Mouse (Mus musculus) spleen, adult 2 months (tissue): ENCODE results near the gene Ninj1. TPM values are rescaled to one million over a fixed set of nuclear protein-coding genes. Genes with fewer than 3 reads are reported as not detected.

Experiments
- DNase-seq, 2 experiments: peaks; one replicate each; pipeline versions ENCODE4 v3.0.0 to v3.0.0-alpha.2; 2012 to 2021; ENCODE audit warnings: low spot score in 2 of 2, low read depth in 1 of 2
- H3K27ac ChIP-seq: fragments of 200-500 bp; 2 replicates; pipeline ENCODE4 v1.5.1; 2012; ENCODE audit warnings: low read length, inconsistent platforms; ENCODE audit not compliant: insufficient read depth
- H3K27me3 ChIP-seq: fragments of 200-500 bp; 2 replicates; pipeline ENCODE4 v1.6.1; 2012; ENCODE audit warnings: mild to moderate bottlenecking, moderate library complexity, low read length, inconsistent platforms; ENCODE audit not compliant: control insufficient read depth, insufficient read depth
- H3K36me3 ChIP-seq: fragments of 200-500 bp; 2 replicates; pipeline ENCODE4 v1.6.1; 2012; ENCODE audit warnings: mild to moderate bottlenecking, low read length, inconsistent platforms; ENCODE audit not compliant: control insufficient read depth, insufficient read depth
- H3K4me1 ChIP-seq: fragments of 200-500 bp; 2 replicates; pipeline ENCODE4 v1.6.1; 2011; ENCODE audit warnings: inconsistent platforms; ENCODE audit not compliant: control insufficient read depth, insufficient read depth, insufficient read length
- H3K4me3 ChIP-seq: fragments of 200-500 bp; 2 replicates; pipeline ENCODE4 v1.5.1; 2011; ENCODE audit warnings: mild to moderate bottlenecking, inconsistent platforms; ENCODE audit not compliant: insufficient read depth, insufficient read length; ENCODE audit errors: extremely low read depth
- CTCF ChIP-seq: fragments of 200-500 bp; IDR thresholded peaks from 2 replicates; pipeline ENCODE4 v1.5.1; 2011; ENCODE audit warnings: mild to moderate bottlenecking, inconsistent platforms; ENCODE audit not compliant: insufficient read depth, insufficient read length, insufficient replicate concordance; ENCODE audit errors: extremely low read depth
- POLR2A ChIP-seq: fragments of 200-500 bp; IDR thresholded peaks from 2 replicates; pipeline ENCODE4 v1.6.1; 2011; ENCODE audit warnings: low read depth, low read length, inconsistent platforms
- WGBS: fragments of 180-500 bp; shearing (Covaris S2); methylation state at CpG from one replicate; pipeline ENCODE4 v1.1.7; 2018; 5-methylcytosine and 5-hydroxymethylcytosine counted together
- polyA plus RNA-seq: library from polyadenylated mRNA; depleted of rRNA; stranded (reverse); fragments of >200 nt; gene quantifications from 2 replicates; pipeline ENCODE4 v1.2.3, GENCODE M21; 2012; rRNA removed

Gene Ninj1
- polyA plus RNA-seq, 1 experiment = 343 TPM

DNA sequence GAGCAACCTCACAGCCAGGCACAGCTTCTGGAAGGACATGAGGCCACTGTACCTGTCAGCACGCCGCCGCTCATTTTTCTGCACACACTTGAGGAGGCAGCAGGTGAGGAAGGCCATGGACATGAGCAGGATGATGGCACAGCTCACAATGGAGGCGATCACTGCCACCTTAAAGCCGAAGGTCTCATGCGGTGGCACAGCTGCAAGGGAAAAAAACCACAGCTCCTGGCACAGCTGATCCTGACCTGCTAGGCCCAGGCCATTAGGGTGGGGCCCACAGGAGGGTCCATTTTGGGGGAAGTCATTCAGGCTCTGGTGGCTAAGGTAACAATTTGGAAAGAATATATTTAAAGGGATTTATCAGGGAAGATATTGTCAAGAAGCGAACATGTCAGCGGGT lies 51.5 kb downstream of the Ninj1 start:
- Histone ChIP-seq H3K27me3 (no peaks in the 10 kb centered on the region), H3K4me3 (no peak overlapping the region), H3K4me1 (peaks cover 29% of the 10 kb centered on the region), H3K27ac (no peak overlapping the region), H3K36me3 (peaks cover 22% of the 10 kb centered on the region)
- whole genome bisulfite sequencing = 91% methylated on average over 8 of the region's 8 CpGs
- no peak for DNase-seq
- TF ChIP-seq POLR2A (no peak), CTCF (no peak)

- 5% methylated on average over 9 of the region's 9 CpGs for WGBS
- TF ChIP-seq CTCF (no peak), POLR2A (peak; percentile 15; the same call in 1 of the 2 replicates)
- Histone ChIP-seq H3K27ac (peak overlapping the region; percentile 97), H3K4me1 (peaks cover 47% of the 10 kb centered on the region), H3K4me3 (peak overlapping the region; percentile 46; the same call in 1 of the 2 replicates), H3K36me3 (peaks cover 7% of the 10 kb centered on the region), H3K27me3 (no peaks in the 10 kb centered on the region)
- DNase-seq = peak; percentile 87 to 92
These were observed 55.2 kb downstream of the Ninj1 start for GRCm38 (mm10) chr13:49242321-49243065.

DNA sequence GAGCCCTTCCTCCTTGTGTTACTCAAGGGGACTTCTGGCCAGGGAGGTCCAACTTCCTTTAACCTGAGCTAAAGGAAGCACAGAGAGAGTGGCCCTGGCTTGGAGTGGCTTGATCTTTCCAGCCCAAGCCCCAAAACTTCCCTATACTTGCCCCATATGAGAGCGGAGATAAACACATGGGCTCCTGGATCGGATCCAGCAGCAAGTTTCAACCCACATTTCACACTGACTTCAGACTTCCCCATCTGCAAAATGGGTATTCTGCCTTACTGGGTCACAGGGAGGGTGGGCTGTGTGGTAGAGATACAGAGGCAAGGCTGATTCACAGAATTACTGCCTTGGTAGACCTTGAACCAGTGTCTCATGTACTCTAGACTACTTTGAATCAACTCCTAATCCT lies 56.2 kb downstream of the Ninj1 start:
- peaks cover 52% of the 10 kb centered on the region for H3K4me1 ChIP-seq
- H3K4me3 ChIP-seq = no peak overlapping the region
- 59% methylated on average over 2 of the region's 2 CpGs for WGBS
- no peaks in the 10 kb centered on the region for H3K27me3 ChIP-seq
- no peak for DNase-seq
- peak overlapping the region; percentile 90 for H3K27ac ChIP-seq
- peaks cover 3% of the 10 kb centered on the region for H3K36me3 ChIP-seq
- no peak for TF ChIP-seq POLR2A
- TF ChIP-seq CTCF = no peak

DNA sequence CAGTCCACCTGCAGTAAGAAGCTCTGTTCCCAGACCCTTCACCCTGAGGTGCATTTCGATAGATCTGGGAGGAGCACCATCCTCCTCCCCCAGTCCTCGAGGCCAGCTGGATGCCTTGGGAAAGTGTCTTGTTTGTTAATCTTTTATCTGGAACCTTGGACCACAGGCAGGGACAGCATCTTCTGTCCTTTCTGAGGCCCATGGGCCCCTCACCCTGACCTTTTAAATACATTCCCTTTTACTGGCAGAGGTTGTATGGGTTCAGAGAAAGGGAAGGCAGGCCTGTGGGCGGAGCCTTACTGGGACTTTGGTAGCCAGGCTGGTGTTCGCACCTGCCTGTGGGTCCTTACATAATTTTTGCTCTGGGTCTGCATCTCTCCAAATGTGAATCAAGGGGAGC lies 58.0 kb downstream of the Ninj1 start:
- H3K4me3 ChIP-seq = no peak overlapping the region
- TF ChIP-seq CTCF (no peak), POLR2A (no peak)
- no peaks in the 10 kb centered on the region for H3K27me3 ChIP-seq
- H3K36me3 ChIP-seq = no peaks in the 10 kb centered on the region
- no peak for DNase-seq
- peaks cover 59% of the 10 kb centered on the region for H3K4me1 ChIP-seq
- H3K27ac ChIP-seq = no peak overlapping the region
- WGBS = 77% methylated on average over 4 of the region's 4 CpGs

Other genes starting within 250 kb of the Ninj1 start
- 40.1 and 49.7 TPM in 2 replicates for gene Fam120a, start 219.5 kb upstream of the Ninj1 start, polyA plus RNA-seq
- gene Wnk2, start 39.5 kb upstream of the Ninj1 start, polyA plus RNA-seq = 0.62 and 0.87 TPM in 2 replicates
- gene Card19, start 28.6 kb downstream of the Ninj1 start, polyA plus RNA-seq = 79.4 and 106 TPM in 2 replicates
- gene Susd3, start 61.2 kb downstream of the Ninj1 start, polyA plus RNA-seq = 49.7 and 58.1 TPM in 2 replicates
- 21.3 and 22.0 TPM in 2 replicates for gene Fgd3, start 132.8 kb downstream of the Ninj1 start, polyA plus RNA-seq
- 19.4 and 21.0 TPM in 2 replicates for gene Bicd2, start 154.1 kb downstream of the Ninj1 start, polyA plus RNA-seq
- 1.8 and 2.2 TPM in 2 replicates for gene Ippk, start 233.8 kb downstream of the Ninj1 start, polyA plus RNA-seq